Mouse (Mus musculus) liver, embryonic 16.5 days (tissue): ENCODE data around the gene Atp6v0e2. TPM values are rescaled to one million over a fixed set of nuclear protein-coding genes. Genes with fewer than 3 reads are reported as not detected.

ENCODE experiments used
- ATAC-seq: fragments of 200-750 bp; cut with Nextera tagmentation; 2 replicates; pipeline ENCODE4 v1.8.0; 2017; ENCODE audit warnings: low read depth, mild to moderate bottlenecking, moderate number of reproducible peaks, moderate library complexity
- H3K27ac ChIP-seq: fragments of 300-500 bp; sonication (generic); 2 replicates; pipeline ENCODE4 v1.5.1; 2014; ENCODE audit warnings: mild to moderate bottlenecking, low read length
- H3K27me3 ChIP-seq: fragments of 300-500 bp; sonication (generic); 2 replicates; pipeline ENCODE4 v1.6.1; 2014; ENCODE audit warnings: low read depth, low read length, mixed read lengths; ENCODE audit not compliant: control insufficient read depth, insufficient read depth
- H3K36me3 ChIP-seq: fragments of 300-500 bp; sonication (generic); 2 replicates; pipeline ENCODE4 v1.6.1; 2014; ENCODE audit warnings: mild to moderate bottlenecking; ENCODE audit not compliant: control insufficient read depth, insufficient read depth
- H3K4me1 ChIP-seq: fragments of 300-500 bp; sonication (generic); 2 replicates; pipeline ENCODE4 v1.6.1; 2014; ENCODE audit warnings: low read depth, low read length, mixed read lengths; ENCODE audit not compliant: control insufficient read depth
- H3K4me2 ChIP-seq: fragments of 300-500 bp; sonication (generic); 2 replicates; pipeline ENCODE4 v1.6.1; 2014; ENCODE audit warnings: low read depth, low read length, mixed read lengths
- H3K4me3 ChIP-seq: fragments of 300-500 bp; sonication (generic); 2 replicates; pipeline ENCODE4 v1.5.1; 2014; ENCODE audit warnings: low read depth, mild to moderate bottlenecking, low read length
- H3K9ac ChIP-seq: fragments of 300-500 bp; sonication (generic); 2 replicates; pipeline ENCODE4 v1.6.1; 2014; ENCODE audit warnings: low read depth, low read length
- H3K9me3 ChIP-seq: fragments of 300-500 bp; sonication (generic); replicated peaks from 2 replicates; pipeline ENCODE4 v1.6.1; 2016; ENCODE audit warnings: low read length; ENCODE audit not compliant: control insufficient read depth
- WGBS: fragments of 180-500 bp; shearing (Covaris S2); extraction: QIAGEN DNeasy Blood & Tissue Kit; methylation state at CpG from one replicate; pipeline ENCODE4 v1.1.7; 2014; ENCODE audit not compliant: insufficient replicate concordance; 5-methylcytosine and 5-hydroxymethylcytosine counted together
- polyA plus RNA-seq: library from polyadenylated mRNA; unstranded; fragments of >200 nt; fragmentation: Nextera tagmentation; extraction: Ambion mirVana; gene quantifications from 2 replicates; pipeline ENCODE4 v1.2.1, GENCODE M21; 2015

Atp6v0e2 gene
- polyA plus RNA-seq, 1 experiment from 2014 or later, result 1.0 TPM

DNA sequence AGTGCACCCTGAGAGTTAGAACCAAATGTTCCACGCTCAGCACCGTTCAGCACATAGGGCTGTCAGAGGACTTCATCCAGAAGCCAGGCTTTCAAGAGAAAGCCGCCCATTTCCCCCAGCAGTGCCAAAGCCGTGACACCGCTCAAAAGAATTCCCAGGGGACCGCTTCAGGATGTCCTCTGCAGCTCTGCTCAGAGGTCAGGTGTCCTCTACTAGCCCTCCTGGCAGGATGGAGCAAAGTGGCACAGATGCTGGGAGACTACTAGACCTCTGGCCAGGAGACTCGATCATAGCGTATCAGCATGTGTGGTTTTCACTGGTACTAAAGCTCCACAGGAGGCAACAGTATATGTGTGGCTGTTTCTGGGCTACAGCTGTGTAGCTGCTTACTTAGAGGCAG, 2.5 kb upstream of the Atp6v0e2 start:
- Histone ChIP-seq H3K4me1 (no peaks in the 10 kb centered on the region), H3K4me2 (no peak overlapping the region), H3K36me3 (no peaks in the 10 kb centered on the region), H3K9ac (no peak overlapping the region), H3K27ac (no peak overlapping the region), H3K9me3 (no peaks in the 10 kb centered on the region), H3K27me3 (no peaks in the 10 kb centered on the region), H3K4me3 (no peak overlapping the region)
- no peak for ATAC-seq
- 70% methylated on average over 8 of the region's 8 CpGs for WGBS

DNA sequence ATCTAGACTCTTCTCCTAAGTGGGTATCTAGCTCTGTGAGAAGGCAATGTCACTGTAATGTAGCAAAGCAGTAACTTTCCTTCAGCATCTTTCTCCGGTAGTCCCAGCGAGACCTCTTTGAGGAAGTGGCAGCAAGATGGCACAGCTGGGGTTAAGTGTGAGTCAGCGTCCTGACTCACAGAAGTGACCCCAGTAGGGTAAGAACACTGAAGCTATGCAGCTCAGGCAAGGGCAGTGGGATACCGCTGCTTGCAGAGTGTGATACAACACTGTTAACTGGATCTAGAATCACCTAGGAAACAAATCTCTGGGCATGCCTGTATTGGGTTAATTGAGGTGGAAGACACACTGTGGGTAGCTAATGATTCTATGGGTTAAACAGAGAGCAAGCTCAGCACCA, 1.3 kb upstream of the Atp6v0e2 start:
- Histone ChIP-seq H3K9ac (no peak overlapping the region), H3K27ac (no peak overlapping the region), H3K4me2 (no peak overlapping the region), H3K9me3 (no peaks in the 10 kb centered on the region), H3K36me3 (no peaks in the 10 kb centered on the region), H3K4me3 (no peak overlapping the region), H3K4me1 (no peaks in the 10 kb centered on the region), H3K27me3 (no peaks in the 10 kb centered on the region)
- no peak for ATAC-seq
- 36% methylated on average over 4 of the region's 4 CpGs for WGBS

DNA sequence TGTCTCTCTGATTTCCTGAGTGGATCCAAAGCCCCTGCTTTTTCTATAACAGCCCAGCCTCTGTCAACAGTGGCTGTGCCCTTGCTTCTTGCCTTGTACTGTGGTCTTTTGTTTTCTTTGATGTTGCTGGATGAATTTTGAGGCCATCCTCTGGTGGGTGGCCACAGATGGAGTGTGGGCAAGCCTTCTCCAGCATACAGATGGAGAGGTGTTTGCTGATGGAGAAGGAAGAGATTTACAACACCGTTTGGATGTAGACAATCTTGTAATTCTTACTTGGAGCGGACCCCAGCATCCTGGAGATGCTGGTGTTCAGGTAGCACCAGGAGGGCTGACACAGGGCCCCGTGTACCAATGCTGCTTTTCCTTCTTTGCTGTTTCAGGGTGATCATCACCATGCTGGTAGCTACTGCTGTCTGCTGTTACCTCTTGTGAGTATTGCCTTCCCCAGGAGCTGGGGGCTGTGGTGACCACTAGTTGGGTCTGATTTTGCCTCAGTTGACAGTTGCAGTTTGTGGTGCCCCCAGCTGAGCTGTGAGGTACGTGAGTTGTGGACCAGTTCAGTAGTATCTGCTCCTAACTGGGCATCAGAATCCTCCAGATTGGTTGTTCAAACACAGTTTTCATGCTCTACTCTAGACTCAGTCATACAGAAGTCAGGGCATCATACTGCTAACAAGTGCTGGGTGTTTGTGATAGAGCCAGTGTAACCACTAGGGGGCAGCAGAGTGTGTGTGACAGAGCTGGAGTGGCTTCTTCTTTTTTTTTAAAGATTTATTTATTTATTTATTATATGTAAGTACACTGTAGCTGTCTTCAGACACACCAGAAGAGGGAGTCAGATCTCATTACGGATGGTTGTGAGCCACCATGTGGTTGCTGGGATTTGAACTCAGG, 1.7 kb downstream of the Atp6v0e2 start:
- no peak for ATAC-seq
- 47% methylated on average over 5 of the region's 5 CpGs for WGBS
- Histone ChIP-seq H3K9me3 (no peaks in the 10 kb centered on the region), H3K36me3 (no peaks in the 10 kb centered on the region), H3K9ac (no peak overlapping the region), H3K4me3 (no peak overlapping the region), H3K27me3 (no peaks in the 10 kb centered on the region), H3K4me1 (no peaks in the 10 kb centered on the region), H3K4me2 (no peak overlapping the region), H3K27ac (no peak overlapping the region)

- Histone ChIP-seq H3K27me3 (no peaks in the 10 kb centered on the region), H3K27ac (no peak overlapping the region), H3K9me3 (no peaks in the 10 kb centered on the region), H3K9ac (no peak overlapping the region), H3K36me3 (no peaks in the 10 kb centered on the region), H3K4me1 (no peaks in the 10 kb centered on the region), H3K4me3 (no peak overlapping the region), H3K4me2 (no peak overlapping the region)
- no peak for ATAC-seq
- 58% methylated on average over 5 of the region's 5 CpGs for WGBS
Observed at GRCm38 (mm10) chr6:48539860-48540259, 2.4 kb downstream of the Atp6v0e2 start.

- no peaks in the 10 kb centered on the region for H3K36me3 ChIP-seq
- 54% methylated on average over 3 of the region's 3 CpGs for WGBS
- no peak for ATAC-seq
- no peak overlapping the region for H3K9ac ChIP-seq
- H3K4me3 ChIP-seq, result no peak overlapping the region
- no peaks in the 10 kb centered on the region for H3K4me1 ChIP-seq
- no peaks in the 10 kb centered on the region for H3K27me3 ChIP-seq
- H3K4me2 ChIP-seq, result no peak overlapping the region
- H3K27ac ChIP-seq, result no peak overlapping the region
- no peaks in the 10 kb centered on the region for H3K9me3 ChIP-seq
Observed at GRCm38 (mm10) chr6:48540721-48541120, 3.3 kb downstream of the Atp6v0e2 start.

DNA sequence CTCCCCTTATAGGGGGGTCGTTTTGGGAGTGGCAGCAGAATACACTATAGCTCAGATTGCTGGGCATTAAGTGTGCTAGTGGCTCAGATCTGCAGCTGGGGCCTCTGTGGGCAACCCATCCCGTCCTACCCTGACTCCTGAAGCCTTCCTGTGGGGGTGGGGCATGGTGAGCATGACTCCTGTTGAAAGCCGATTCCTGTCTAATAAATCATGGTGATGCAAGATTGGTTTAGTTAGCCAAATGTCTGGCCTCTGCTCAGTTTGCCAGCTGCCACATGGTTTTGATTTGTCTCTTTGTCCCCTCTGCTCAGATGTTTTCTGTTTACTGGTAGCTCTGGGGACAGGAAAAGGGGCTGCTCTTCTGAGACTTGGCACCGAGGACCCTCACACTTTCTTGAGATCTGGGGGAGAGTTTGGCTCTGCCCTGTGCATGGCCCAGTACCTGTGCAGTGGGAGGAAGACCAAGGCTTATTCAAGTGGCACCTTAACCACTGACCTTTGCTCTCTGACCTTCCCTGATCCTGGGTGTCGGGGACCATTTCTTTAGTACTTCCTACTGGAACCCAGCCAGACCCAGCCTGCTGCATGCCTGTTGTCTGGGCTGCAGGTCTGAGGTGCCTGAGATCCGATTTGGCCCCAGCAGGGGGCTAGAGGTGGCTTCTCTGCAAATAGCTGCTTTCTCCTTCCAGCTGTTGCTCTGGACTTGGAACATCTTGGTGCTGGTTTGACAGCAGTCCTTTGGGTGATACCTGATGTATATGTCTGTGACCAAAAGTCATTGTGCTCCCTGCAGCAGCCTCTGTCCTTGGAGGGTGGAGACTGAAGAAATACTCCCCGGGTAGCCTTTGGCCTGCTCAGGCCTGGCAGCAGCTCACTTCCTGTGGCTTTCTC, 4.4 kb downstream of the Atp6v0e2 start:
- no peaks in the 10 kb centered on the region for H3K4me1 ChIP-seq
- WGBS, result 18% methylated on average over 7 of the region's 7 CpGs
- no peak overlapping the region for H3K4me2 ChIP-seq
- H3K27me3 ChIP-seq, result no peaks in the 10 kb centered on the region
- no peaks in the 10 kb centered on the region for H3K9me3 ChIP-seq
- no peak overlapping the region for H3K4me3 ChIP-seq
- ATAC-seq, result no peak
- H3K9ac ChIP-seq, result no peak overlapping the region
- H3K36me3 ChIP-seq, result no peaks in the 10 kb centered on the region
- no peak overlapping the region for H3K27ac ChIP-seq

GRCm38 (mm10) chr6:48542631-48543030, 5.2 kb downstream of the Atp6v0e2 start:
- no peak overlapping the region for H3K4me2 ChIP-seq
- WGBS, result 64% methylated on average over 3 of the region's 3 CpGs
- no peak overlapping the region for H3K9ac ChIP-seq
- no peaks in the 10 kb centered on the region for H3K36me3 ChIP-seq
- H3K27ac ChIP-seq, result no peak overlapping the region
- H3K9me3 ChIP-seq, result no peaks in the 10 kb centered on the region
- H3K27me3 ChIP-seq, result no peaks in the 10 kb centered on the region
- H3K4me1 ChIP-seq, result no peaks in the 10 kb centered on the region
- H3K4me3 ChIP-seq, result no peak overlapping the region
- no peak for ATAC-seq

GRCm38 (mm10) chr6:48545251-48545650, 7.8 kb downstream of the Atp6v0e2 start:
- Histone ChIP-seq H3K27ac (no peak overlapping the region), H3K9me3 (no peaks in the 10 kb centered on the region), H3K4me2 (no peak overlapping the region), H3K4me3 (no peak overlapping the region), H3K27me3 (no peaks in the 10 kb centered on the region), H3K9ac (no peak overlapping the region), H3K4me1 (no peaks in the 10 kb centered on the region), H3K36me3 (no peaks in the 10 kb centered on the region)
- no peak for ATAC-seq
- 55% methylated on average over 5 of the region's 5 CpGs for WGBS

GRCm38 (mm10) chr6:48546271-48546670, 8.9 kb downstream of the Atp6v0e2 start:
- no peak overlapping the region for H3K9ac ChIP-seq
- ATAC-seq, result no peak
- no peaks in the 10 kb centered on the region for H3K36me3 ChIP-seq
- H3K27ac ChIP-seq, result no peak overlapping the region
- no peak overlapping the region for H3K4me2 ChIP-seq
- no peaks in the 10 kb centered on the region for H3K9me3 ChIP-seq
- no peaks in the 10 kb centered on the region for H3K4me1 ChIP-seq
- H3K27me3 ChIP-seq, result no peaks in the 10 kb centered on the region
- no peak overlapping the region for H3K4me3 ChIP-seq
- WGBS, result 11% methylated on average over 1 of the region's 1 CpGs
